Mouse (Mus musculus): ENCODE measurements around the gene Prelid1. TPM values are rescaled to one million over a fixed set of nuclear protein-coding genes. Genes with fewer than 3 reads are reported as not detected.

Gene Prelid1
- total RNA-seq, 2 experiments from 2014 or later: 15.6 to 19.6 TPM

- no peak for DNase-seq
- H3K4me3 ChIP-seq: no peak overlapping the region
- no peak for TF ChIP-seq CTCF (IDR thresholded peaks at IDR 0.05)
- H3K27ac ChIP-seq: no peak overlapping the region
- intact Hi-C loops (cut with DNase I): no loop called here
Measured at GRCm38 (mm10) chr13:55371740-55372139, 51.4 kb downstream of the Prelid1 start.

DNA sequence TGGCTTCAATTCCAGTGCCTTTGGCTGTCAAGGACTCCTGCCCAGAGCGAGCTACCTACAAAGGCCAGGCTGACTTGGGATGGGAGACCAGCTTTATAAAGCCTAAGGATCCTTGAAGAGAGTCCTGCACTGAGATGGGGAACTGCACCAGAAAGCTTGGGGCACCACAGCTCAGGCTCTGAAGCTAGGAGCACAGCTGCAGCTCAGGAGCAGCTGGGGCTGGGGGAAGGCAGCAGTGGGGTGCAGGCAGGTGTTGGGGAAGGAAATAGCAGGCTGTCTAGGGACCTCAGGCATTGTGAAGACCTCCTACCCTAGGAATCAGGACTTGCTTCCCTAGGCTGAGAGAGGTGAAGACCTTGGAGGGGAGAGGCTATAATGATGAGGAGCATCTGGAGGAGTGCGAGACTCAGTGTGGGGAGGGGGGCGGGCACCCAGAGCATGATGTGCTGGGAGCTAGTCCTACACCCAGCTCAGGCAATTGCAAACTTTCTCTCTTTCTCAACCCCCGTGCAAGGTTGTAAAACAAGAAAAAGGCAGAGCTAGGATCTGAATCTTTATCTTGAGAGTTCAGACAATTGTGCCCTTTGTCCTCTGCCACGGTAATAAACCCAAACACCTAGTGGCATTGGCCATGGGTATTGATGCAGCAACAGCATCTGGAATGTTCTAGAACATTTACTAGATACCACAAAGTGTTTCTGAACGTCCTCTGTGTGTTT is 54.1 kb downstream of the Prelid1 start:
- no peak overlapping the region for H3K4me3 ChIP-seq
- TF ChIP-seq CTCF (IDR thresholded peaks at IDR 0.05): no peak
- no peak for DNase-seq
- intact Hi-C loops (cut with DNase I): no loop called here
- H3K27ac ChIP-seq: no peak overlapping the region

Other genes with a start within 250 kb of the Prelid1 start
- gene Uimc1, start 220.2 kb upstream of the Prelid1 start, total RNA-seq (2021): 10 to 100 TPM; 12.9 to 13.4 TPM
- 10 to 100 TPM; 12.1 to 14.2 TPM for gene Zfp346, start 215.2 kb upstream of the Prelid1 start, total RNA-seq (2021)
- not detected for gene Gm17617, start 187.0 kb upstream of the Prelid1 start, total RNA-seq (2021)
- gene Fgfr4, start 167.9 kb upstream of the Prelid1 start, total RNA-seq (2021): 1 to 10 TPM; 2.1 to 2.3 TPM
- gene Nsd1, start 110.7 kb upstream of the Prelid1 start, total RNA-seq (2021): 10 to 100 TPM; 49.5 to 56.7 TPM
- 10 to 100 TPM; 29.2 to 33.5 TPM for gene Rab24, start 1.4 kb downstream of the Prelid1 start, total RNA-seq (2021)
- gene Mxd3, start 9.3 kb downstream of the Prelid1 start, total RNA-seq (2021): not detected
- 10 to 100 TPM; 36.7 to 42.3 TPM for gene Lman2, start 42.3 kb downstream of the Prelid1 start, total RNA-seq (2021)
- under 1 TPM in 1 of 2 experiments, not detected in 1; 0.20 TPM for gene Rgs14, start 49.2 kb downstream of the Prelid1 start, total RNA-seq (2021)
- gene Slc34a1, start 77.7 kb downstream of the Prelid1 start, total RNA-seq (2021): not detected
- not detected for gene Pfn3, start 94.7 kb downstream of the Prelid1 start, total RNA-seq (2021)
- gene F12, start 106.3 kb downstream of the Prelid1 start, total RNA-seq (2021): not detected
- gene Grk6, start 124.6 kb downstream of the Prelid1 start, total RNA-seq (2021): 1 to 10 TPM; 9.6 to 10.0 TPM
- under 1 TPM; 0.18 to 0.22 TPM for gene Prr7, start 143.8 kb downstream of the Prelid1 start, total RNA-seq (2021)
- gene Dbn1, start 167.6 kb downstream of the Prelid1 start, total RNA-seq (2021): 1 to 10 TPM; 4.9 to 7.7 TPM
- gene Pdlim7, start 193.2 kb downstream of the Prelid1 start, total RNA-seq (2021): 100 to 1,000 TPM; 424 to 537 TPM
- 1 to 10 TPM in 1 of 2 experiments, under 1 TPM in 1; 0.77 to 1.5 TPM for gene Dok3, start 208.8 kb downstream of the Prelid1 start, total RNA-seq (2021)
- gene Ddx41, start 216.2 kb downstream of the Prelid1 start, total RNA-seq (2021): 10 to 100 TPM; 10.6 to 11.5 TPM

Measured in gastrocnemius, adult 2 months (tissue).